Comparison of ENCODE assay signal across 1 mouse cellular context in the genomic region with DNA sequence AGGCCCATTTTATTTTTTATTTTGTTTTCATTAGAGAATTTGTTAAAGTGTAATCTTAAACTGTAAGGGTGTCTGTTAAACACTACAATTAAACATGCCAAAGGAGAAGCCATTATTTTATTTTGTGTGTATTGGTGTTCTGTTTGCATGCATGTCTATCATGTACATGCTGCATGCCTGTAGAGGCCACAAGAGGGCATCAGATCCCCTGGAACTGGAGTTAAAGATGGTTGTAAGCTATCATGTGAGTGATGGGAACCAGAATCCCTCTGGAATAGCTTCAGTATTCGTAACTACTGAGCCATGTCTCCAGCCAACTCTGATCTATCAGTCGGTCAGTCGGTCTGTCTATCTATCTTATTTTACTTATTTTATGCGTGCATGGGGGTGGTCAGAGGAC.
TF ChIP-seq lines count a peak whose summit lies in the region.

No protein-coding gene starts in this region.

TF ChIP-seq in MEL, 35 proteins besides CTCF, POLR2A, EP300 and RAD21:
- TF ChIP-seq UBTF (IDR thresholded peaks at IDR 0.05; ENCODE audit: borderline replicate concordance, insufficient read depth, low read depth, low read length) (no peak), POLR2AphosphoS2 (IDR thresholded peaks at IDR 0.05; ENCODE audit: low read length) (no peak), CHD1 (IDR thresholded peaks at IDR 0.05; ENCODE audit: low read depth, low read length) (no peak), MAX (IDR thresholded peaks at IDR 0.05; ENCODE audit: low read length) (no peak), ZC3H11A (IDR thresholded peaks at IDR 0.05; ENCODE audit: low read depth, low read length) (no peak), POLR2AphosphoS5 (IDR thresholded peaks at IDR 0.05; ENCODE audit: borderline replicate concordance, low read depth, low read length) (no peak), ZMIZ1 (IDR thresholded peaks at IDR 0.05; ENCODE audit: low read depth, low read length) (no peak), MAZ (IDR thresholded peaks at IDR 0.05; ENCODE audit: low read depth, low read length) (no peak), MYC (IDR thresholded peaks at IDR 0.05; ENCODE audit: low read depth, low read length) (no peak), USF2 (IDR thresholded peaks at IDR 0.05; ENCODE audit: borderline replicate concordance in 1 of 2, insufficient read depth in 1 of 2, low read depth in 1 of 2, low read length in 2 of 2) (no peak), HCFC1 (IDR thresholded peaks at IDR 0.05; ENCODE audit: low read depth, low read length) (no peak)
